Mouse (Mus musculus) megakaryocyte, adult 5-6 weeks (primary cell): ENCODE data around the gene Svopl. TPM values are rescaled to one million over a fixed set of nuclear protein-coding genes. Genes with fewer than 3 reads are reported as not detected.

ENCODE experiments used
- ATAC-seq: 2 replicates; pipeline ENCODE4 v1.8.0; 2016; ENCODE audit warnings: mild to moderate bottlenecking, inconsistent platforms; ENCODE audit not compliant: poor library complexity, severe bottlenecking
- total RNA-seq, 2 experiments: library from RNA; stranded (forward) in 1 of 2; stranded (reverse) in 1 of 2; fragments of 153-499, 151-499 nt in 1 of 2; fragments of 221-1000, 200-1000 nt in 1 of 2; gene quantifications; 2 replicates each; pipeline versions ENCODE4 v1.2.3 to v1.2.4; 2015 to 2017

The Svopl gene
- total RNA-seq (2015) (not detected in 2 replicates), total RNA-seq (2017) (not detected in 2 replicates)

GRCm38 (mm10) chr6:38046838-38047237 is at the start of gene Svopl:
Gene Svopl (minus strand): TSS chr6:38046996.
- no peak for ATAC-seq

GRCm38 (mm10) chr6:38094701-38095100 is 47.9 kb upstream of the Svopl start:
- no peak for ATAC-seq

- no peak for ATAC-seq
Observed at GRCm38 (mm10) chr6:38092539-38092938, 45.7 kb upstream of the Svopl start.

DNA sequence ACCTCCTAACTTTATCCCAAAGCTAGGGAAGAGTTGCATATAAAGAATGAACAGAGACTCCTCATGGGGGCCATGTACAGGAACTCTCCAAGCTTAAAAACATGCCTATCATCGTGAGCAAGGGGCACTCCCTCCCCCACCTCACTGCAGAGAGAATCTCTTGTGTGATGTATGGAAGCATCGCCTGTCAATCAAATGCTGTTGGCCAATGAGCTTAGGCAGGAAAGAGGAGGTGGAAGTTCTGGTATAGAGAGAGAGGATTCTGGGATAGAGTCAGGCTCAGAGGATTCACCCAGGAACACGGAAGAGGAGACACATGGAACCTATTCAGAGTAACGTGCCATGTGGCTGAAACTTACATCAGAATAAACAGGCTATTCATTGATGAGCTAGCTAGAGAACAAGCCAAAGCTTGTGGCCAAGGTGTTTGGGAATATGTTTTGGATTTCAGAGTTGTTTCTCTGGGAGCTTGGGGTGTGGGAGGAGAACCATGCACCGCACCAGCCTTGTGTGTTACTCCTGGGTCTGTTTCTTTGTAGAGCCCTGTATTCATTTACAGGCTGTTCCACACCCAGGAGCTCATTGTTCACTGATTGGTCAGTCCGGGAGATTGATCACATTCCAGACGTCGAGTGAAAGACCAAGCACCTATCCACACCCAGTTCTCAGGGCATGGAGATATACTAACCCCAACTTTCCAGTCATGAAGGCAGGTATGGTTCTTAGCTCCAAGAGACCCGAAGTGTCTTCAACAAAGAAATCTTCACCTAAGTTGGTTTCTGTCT is 40.6 kb upstream of the Svopl start:
- no peak for ATAC-seq

- no peak for ATAC-seq
Observed at GRCm38 (mm10) chr6:38083204-38083603, 36.4 kb upstream of the Svopl start.

DNA sequence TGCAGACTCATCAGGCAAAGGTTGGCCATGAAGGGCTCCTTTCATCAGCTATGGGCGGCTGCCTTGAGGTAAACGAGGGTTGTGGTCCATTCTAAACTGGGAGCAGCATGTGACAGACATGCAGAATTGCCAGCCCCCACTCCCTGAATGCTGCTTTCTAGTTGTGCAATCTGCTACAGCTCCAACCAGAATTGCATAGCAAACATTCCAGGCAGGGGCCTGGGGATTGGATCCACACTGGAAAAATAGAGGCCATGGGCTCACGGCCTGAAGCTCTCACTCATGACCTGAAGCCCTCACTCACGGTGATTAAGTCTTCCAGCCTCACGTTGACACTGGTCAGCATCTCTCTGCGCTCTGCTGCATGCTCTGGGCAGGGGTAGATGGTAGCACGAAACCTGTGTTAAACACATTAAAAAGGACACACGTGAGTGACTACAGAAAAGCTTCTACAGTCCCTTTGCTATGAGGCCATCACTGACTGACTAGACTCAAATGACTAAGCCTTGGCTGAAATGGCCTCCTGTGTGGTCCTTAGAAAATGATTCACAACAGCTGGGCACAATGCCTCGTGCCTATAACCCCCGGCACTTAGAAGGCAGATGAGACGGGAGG is 35.0 kb upstream of the Svopl start:
- ATAC-seq = no peak

GRCm38 (mm10) chr6:38080364-38080763 is 33.6 kb upstream of the Svopl start:
- ATAC-seq = no peak

- no peak for ATAC-seq
Observed at GRCm38 (mm10) chr6:38073592-38073991, 26.8 kb upstream of the Svopl start.

DNA sequence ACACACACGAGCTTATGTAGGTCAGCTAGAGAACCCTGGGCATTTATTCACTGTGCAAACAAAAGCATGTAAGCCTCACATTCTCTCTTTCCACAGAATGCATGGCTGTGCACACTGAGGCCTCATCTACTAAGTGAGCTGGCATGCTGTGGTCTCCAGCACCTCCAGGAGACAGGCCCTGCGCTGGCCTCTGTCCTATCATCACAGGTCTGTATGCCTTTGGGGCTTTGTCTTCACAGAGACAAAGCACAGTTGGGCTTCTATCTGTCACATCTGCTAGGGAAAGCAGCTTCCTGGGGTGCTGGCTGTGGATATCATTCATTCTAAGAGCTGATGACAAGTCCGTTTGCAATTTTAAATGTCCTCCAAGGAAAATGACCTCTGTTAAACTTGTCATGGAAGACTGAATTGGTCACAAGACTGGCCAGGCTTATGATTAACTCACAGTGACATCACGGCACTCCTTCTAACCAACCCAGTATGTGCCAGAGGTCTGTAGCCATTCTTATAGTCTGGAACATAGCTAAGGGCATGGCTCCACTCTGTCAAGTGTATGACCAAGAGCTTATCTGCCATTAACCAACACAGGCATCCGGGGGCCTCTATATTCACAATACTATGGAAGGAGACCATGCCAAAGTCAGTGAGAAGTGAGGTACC is 25.5 kb upstream of the Svopl start:
- ATAC-seq = no peak

- no peak for ATAC-seq
Observed at GRCm38 (mm10) chr6:38071256-38071655, 24.5 kb upstream of the Svopl start.

GRCm38 (mm10) chr6:38066215-38066614 is 19.4 kb upstream of the Svopl start:
- peak; percentile 78 for ATAC-seq

DNA sequence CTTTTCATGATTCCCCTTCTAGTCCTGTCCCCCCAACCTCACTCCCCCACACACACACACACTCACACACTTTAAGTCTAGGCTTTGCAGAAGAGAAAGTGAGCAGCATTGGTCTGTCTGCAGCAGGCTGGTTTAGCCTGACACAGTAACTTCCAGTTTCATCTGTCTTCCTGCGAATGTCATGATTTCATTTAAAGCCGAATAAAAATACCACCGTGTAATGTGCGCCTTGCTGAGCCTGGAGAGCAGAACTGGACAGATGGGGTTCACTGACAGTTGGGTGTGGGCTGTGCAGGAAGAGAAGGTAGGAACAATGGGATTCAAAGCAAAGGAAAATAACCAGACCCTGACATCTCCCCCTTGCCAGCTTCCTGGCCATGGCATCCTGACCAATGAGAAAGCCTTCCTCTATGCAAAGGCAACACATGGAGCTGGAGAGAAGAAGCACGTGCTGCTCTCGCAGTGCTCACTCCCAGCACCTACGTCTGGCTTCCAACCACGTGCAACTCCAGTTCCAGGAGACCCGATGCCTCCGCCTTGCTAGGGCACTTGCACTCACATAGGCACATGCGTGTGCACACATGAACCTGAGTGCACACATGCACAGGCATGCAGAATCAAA is 18.8 kb upstream of the Svopl start:
- ATAC-seq = peak; percentile 72

GRCm38 (mm10) chr6:38065122-38065500 is 18.3 kb upstream of the Svopl start:
- ATAC-seq = peak; percentile 47; the same call in 1 of the 2 replicates

GRCm38 (mm10) chr6:38064621-38065020 is 17.8 kb upstream of the Svopl start:
- no peak for ATAC-seq

DNA sequence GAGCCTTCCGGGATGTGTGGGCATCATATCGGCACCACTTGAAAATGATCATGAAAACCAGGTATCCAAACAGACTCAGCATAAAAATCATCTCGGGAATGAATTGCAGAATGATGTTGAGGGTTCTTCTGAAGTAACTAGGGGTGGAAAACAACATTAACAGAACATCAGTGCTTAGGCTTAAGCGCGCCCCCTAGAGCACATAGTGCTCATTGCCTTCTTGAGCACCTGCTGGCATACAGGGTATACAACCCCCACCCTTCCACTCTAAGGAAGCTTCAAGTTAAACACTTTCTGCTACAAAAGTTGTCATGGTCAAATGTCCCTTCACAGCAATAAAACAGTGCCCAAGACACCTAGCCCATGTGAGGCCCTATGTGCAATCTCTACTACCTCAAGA is 12.0 kb upstream of the Svopl start:
- no peak for ATAC-seq

- ATAC-seq = no peak
Observed at GRCm38 (mm10) chr6:38055471-38056330, 8.9 kb upstream of the Svopl start.

GRCm38 (mm10) chr6:38049601-38050000 is 2.8 kb upstream of the Svopl start:
- ATAC-seq = no peak

DNA sequence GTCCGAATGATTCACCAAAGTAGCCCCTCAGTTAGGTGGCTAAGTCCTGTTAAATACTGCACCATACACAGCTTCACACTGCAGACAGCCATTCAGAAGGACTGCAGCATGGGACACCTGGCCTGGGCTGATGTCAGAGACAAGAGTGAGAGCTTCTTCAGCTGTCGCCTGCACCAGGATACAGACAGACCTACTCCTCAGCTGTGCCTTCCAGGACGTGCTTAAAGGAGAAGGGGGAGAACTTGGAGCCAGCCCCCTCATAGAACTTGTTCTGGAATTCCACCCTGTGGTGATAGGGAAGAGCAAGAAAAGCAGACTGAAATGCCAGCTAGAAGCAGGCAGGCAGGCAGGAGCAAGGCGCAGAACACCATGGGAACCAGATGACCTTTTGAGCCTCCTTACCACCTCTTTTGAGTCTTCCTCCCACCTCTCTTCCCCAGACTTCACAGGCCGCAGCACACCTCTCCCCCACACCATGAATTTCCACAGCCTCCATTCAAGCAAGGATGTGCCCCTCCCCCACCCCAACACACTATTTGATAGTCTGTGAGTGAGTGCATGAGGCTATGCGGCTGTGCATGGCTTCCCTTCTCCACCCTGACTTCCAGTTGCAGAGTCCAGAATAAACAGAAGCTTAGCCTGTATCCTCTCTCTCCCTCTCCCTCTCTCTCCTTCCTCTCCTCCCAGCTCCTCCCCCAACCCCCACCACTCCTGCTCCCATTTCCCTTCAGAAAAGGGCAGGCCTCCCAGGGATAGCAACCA is 2.2 kb upstream of the Svopl start:
- ATAC-seq = no peak

DNA sequence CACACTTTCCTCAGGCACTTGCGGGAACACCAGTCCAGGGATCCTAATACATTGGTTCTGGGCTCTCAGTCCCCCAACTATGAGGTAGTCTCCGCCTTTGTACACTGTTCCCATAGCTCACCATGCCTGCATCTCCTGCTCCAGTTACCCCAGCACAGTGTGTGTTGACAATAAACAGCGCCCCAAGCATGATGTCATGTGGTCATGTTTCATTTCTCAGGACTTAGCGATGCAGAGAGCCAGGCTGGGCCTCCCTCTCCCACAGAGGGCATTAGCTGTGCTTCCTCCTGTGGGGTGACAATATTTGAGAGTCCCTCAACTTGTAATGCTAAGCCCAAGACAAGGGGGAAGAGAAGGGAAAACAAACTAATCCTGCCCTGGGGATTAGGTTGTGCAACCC is 1.2 kb upstream of the Svopl start:
- no peak for ATAC-seq
